Mouse (Mus musculus) activated CD4-positive, CD25-positive, alpha-beta regulatory T cell, adult 9 weeks (primary cell): ENCODE results near the gene Naglu. TPM values are rescaled to one million over a fixed set of nuclear protein-coding genes. Genes with fewer than 3 reads are reported as not detected.

ENCODE experiments used
- polyA plus RNA-seq: library from polyadenylated mRNA; unstranded; fragments of 100-300 nt; shearing (Covaris generic); gene quantifications from one replicate; pipeline ENCODE4 v1.2.1, GENCODE M21; 2017

The Naglu gene
- polyA plus RNA-seq = 6.7 TPM

DNA sequence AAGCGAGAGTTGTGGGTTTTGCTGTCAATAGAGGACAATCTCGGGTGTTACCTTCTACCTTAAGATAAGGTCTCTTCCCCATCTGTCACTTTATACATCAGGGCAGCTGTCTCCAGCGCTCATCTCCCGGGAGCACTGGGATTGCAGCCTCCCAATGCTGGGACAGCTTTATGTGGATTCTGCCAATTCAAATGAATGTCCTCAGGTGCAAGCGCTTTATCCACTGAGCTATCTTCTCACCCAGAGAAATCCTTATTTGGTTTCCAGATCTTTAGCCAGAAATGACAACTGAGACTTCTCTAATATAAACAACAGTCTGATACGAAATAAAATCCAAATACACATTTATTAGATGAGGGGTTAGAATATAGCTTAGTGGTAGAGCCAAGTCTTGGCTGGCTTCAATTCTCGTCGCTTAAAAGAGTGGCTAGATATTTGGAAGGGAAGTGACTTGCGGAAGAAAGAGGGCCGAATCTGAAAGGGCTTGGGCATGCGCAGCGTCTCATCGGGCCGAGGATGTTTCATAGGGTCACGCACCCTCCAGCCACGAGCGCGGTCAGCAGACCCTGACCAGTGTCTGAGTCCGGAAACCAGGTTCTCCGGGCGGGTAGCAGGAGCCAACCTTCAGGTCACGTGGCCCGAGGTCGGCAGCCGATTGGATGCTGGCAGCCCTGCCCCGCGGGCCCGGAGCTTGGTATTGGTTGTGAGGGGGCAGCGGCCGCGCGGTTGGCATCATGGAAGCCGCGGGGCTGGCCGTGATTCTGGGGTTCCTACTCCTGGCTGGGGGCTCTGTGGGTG lies at the start of gene Naglu:
Gene Naglu (plus strand): TSS at position 622 of the 798 bp plus-strand sequence.

DNA sequence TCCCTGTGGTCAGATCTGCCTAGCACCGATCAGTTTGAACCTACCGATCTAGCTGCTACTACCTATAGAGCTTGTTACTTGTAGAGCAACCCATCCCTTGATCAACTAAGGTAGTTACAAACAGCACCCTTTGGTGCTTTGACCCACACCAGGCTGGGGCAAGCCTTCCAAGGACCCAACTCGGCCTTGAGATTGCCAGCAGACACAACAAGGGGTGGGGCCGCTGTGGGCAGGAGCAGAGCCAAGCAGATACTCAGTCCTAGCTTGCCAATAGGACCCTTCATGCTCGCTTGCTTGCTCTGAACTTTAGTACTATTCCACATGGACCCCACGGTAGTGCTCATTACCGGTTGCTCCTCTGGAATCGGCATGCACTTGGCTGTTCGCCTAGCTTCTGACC lies 8.3 kb downstream of the Naglu start, which contains the start of gene Hsd17b1:
Gene Hsd17b1 (plus strand): TSS at position 291 of the 400 bp plus-strand sequence.

DNA sequence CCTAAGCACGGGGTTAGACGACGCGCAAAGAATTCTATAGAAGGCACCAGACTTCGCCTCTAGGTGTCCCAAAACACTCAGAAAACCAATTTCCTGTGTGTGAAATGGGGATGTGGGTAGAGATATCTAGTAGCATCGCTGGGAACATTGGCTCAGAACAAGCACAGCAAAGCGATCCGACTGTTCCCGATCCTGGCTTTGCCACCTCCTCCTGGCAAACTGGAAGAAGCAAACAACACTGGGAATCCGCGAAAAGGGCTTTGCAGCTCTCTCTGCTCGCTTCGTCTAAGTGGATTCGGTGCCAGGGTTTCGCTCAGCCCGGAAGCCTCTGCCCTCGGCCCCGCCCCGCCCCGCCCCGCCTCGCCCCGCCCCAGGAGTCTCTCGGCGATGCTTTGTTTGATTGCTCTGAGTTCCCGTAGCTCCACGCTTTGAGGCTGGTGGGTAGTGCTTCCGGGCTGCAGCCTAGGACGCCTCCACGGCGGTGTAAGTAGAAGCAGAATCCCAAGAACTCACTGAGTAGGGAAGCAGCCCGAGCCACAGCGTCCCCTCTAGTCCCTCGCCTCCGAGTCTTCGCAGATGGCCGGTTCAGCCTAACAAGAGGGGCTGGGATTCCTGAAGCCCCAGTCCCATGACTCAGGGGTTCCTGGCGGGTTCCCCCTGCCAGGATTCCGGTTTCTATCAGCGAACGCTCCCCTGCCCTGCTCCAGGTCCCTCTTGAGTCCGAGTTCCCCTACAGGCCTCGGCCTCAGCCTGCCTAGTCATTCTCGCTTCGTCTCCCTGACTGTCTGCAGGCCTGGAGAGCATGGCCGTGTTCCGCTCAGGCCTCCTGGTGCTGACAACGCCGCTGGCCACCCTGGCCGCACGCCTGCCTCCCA lies 12.6 kb downstream of the Naglu start, which contains the start of gene Coasy:
Gene Coasy (plus strand): TSS at position 358 of the 875 bp plus-strand sequence.

DNA sequence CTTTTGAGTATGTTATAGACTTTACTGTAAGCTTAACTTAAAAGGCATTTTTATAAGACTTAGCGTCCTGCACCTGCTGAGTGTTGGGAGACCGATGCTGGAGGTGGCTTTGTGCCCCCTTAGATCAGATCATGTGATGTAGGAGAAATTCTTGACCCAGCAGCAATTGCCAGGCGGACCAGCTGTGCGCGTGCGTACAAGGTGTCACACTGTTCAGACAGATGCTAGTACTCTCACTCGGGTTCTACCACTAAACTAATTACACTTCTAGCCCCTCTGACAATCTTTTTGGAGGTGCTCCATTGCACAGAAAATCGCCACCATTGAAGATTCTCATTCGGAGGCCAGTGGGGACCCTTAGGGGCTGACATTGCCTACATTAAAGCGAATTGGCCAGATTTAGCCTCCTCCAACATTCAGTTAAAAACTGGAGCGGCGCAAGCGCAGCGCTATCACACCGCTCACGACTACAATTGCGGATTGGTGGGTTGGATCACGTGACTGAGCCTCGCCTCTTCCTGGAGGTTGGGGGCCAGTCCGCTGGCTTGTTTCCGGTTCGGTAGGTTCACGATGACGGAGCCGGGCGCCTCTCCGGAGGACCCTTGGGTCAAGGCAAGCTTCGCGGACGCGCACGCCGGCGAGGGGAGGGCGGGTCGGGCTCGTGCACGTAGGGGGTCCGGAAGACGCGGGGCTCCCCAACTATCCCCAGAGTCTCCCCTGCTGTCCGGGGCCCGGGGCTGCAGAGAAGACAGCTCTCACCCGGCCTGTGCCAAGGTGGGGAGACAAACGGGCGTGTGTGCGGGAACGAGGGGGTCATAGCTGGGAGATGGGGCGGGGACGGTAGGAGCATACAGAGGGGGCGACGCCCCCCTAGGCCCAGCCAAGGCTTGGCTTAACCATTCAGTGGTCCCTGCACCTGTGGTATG lies 17.2 kb downstream of the Naglu start, which contains the start of gene Mlx:
Gene Mlx (plus strand): TSS at position 522 of the 926 bp plus-strand sequence.

DNA sequence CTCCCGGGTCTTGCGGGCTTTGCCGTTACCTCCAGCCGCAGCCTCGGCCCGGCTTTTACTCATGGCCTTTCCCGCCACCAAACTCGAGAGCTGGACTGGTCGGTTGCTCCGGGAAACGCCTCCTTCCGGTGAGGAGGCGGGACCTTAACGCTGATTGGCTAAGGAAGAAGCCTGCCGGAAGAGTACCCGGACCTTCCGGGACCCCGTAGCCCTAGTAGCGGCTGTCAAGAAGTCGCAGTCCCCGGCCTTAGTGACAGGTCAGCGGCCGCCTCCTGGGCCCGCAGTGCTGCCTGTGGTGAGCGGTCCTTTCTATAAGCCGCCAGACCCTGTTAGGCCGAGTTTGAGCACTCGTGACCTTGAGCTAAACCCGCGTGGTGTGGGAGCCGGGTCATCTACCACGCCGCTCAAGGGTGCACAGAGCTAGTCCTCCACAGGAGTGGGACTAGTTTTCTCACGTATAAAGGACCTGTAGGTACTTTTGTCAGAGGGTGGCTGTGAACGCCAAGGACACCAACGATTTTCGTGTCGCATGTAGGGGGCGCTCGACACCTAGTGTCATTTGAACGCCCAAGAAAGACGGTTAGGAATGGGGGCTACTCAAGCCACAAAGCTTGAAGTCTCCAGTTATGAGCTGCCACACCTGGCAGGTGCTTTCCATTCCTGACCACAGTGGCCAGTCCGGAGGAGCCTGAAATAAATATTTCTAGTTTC lies 25.7 kb downstream of the Naglu start, which contains the start of gene Psmc3ip:
Gene Psmc3ip (minus strand): TSS at position 123 of the 711 bp plus-strand sequence.

DNA sequence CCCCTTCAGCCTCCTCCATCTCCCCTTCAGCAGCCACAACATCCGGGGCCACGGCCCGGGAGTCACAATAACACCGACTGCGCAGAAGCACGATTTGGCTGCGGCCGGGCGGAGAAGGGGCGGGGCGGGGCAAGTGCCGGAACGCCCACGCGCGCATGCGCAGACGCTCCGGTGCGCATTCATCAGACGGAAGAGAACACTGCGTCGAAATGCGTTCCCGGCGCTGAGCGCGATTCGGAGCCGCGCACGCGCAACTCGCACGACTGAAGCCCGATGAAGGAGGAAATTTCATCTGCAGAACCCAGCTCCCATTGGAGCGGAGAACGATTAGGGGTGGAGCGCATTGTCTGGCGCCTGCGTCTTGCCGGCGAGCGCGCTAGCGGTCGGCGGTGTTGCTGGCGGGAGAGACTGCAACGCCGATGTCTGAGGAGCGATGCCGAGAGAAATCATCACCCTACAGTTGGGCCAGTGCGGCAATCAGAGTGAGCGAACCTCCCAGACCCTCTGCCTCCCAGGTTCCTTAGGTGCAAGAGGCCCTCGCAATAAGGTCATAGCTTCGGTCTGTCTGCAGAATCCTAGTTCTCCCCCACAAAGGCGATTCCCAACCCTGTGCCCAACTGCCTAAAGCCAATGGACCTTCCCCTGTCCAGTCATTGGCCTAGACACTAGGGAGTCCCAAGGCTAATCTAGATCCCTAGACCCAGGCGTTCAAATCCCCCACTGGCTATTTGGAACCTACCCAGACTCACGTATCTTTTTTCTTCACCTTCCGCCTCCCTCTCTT lies 50.1 kb downstream of the Naglu start, which contains the start of the genes Retreg3 and Tubg1:
Gene Retreg3 (minus strand): TSS at position 133 of the 784 bp plus-strand sequence.
Gene Tubg1 (plus strand): TSS at position 178 of the 784 bp plus-strand sequence.

Other genes with a start within 250 kb of the Naglu start
- 173 TPM for gene Stat5b, start 219.3 kb upstream of the Naglu start, polyA plus RNA-seq
- 102 TPM for gene Stat5a, start 210.7 kb upstream of the Naglu start, polyA plus RNA-seq
- gene Stat3, start 130.5 kb upstream of the Naglu start, polyA plus RNA-seq = 307 TPM
- 0.38 TPM for gene Cavin1, start 99.1 kb upstream of the Naglu start, polyA plus RNA-seq
- gene Atp6v0a1, start 60.6 kb upstream of the Naglu start, polyA plus RNA-seq = 10.3 TPM
- gene Hsd17b1, start 8.4 kb downstream of the Naglu start, polyA plus RNA-seq = 0.42 TPM
- gene Coasy, start 12.6 kb downstream of the Naglu start, polyA plus RNA-seq = 35.2 TPM
- gene Mlx, start 17.3 kb downstream of the Naglu start, polyA plus RNA-seq = 126 TPM
- gene Psmc3ip, start 25.4 kb downstream of the Naglu start, polyA plus RNA-seq = 8.4 TPM
- 70.2 TPM for gene Retreg3, start 49.9 kb downstream of the Naglu start, polyA plus RNA-seq
- gene Tubg1, start 49.9 kb downstream of the Naglu start, polyA plus RNA-seq = 45.3 TPM
- 4.3 TPM for gene Tubg2, start 85.9 kb downstream of the Naglu start, polyA plus RNA-seq
- gene Cntnap1, start 100.5 kb downstream of the Naglu start, polyA plus RNA-seq = 0.13 TPM
- 0.24 TPM for gene Plekhh3, start 101.3 kb downstream of the Naglu start, polyA plus RNA-seq
- gene Ccr10, start 105.4 kb downstream of the Naglu start, polyA plus RNA-seq = 1.9 TPM
- 96.4 TPM for gene Ezh1, start 156.5 kb downstream of the Naglu start, polyA plus RNA-seq
- not detected for gene Ramp2, start 176.0 kb downstream of the Naglu start, polyA plus RNA-seq
- gene Vps25, start 183.7 kb downstream of the Naglu start, polyA plus RNA-seq = 157 TPM
- 2.4 TPM for gene Wnk4, start 190.6 kb downstream of the Naglu start, polyA plus RNA-seq
- not detected for gene Cntd1, start 209.0 kb downstream of the Naglu start, polyA plus RNA-seq
- 130 TPM for gene Coa3, start 209.1 kb downstream of the Naglu start, polyA plus RNA-seq
- gene Becn1, start 232.3 kb downstream of the Naglu start, polyA plus RNA-seq = 217 TPM
- 156 TPM for gene Psme3, start 246.2 kb downstream of the Naglu start, polyA plus RNA-seq